Mouse (Mus musculus) limb, embryonic 14.5 days (tissue): ENCODE measurements around the gene H2-Oa. TPM values are rescaled to one million over a fixed set of nuclear protein-coding genes. Genes with fewer than 3 reads are reported as not detected.

Experiments used
- ATAC-seq: fragments of 200-750 bp; cut with Nextera tagmentation; 2 replicates; pipeline ENCODE4 v1.8.0; 2017; ENCODE audit warnings: low read depth, moderate number of reproducible peaks, moderate TSS enrichment; ENCODE audit not compliant: low FRiP score
- DNase-seq: peaks from one replicate; pipeline ENCODE4 v3.0.0-alpha.2; 2015; ENCODE audit warnings: low spot score
- H3K27ac ChIP-seq: fragments of 300-500 bp; sonication (generic); replicated peaks from 2 replicates; pipeline ENCODE4 v1.5.1; 2014; ENCODE audit warnings: low read depth, mild to moderate bottlenecking, low read length, moderate library complexity, mixed read lengths
- H3K27me3 ChIP-seq: fragments of 300-500 bp; sonication (generic); 2 replicates; pipeline ENCODE4 v1.6.1; 2014; ENCODE audit warnings: low read length, mixed read lengths; ENCODE audit not compliant: control insufficient read depth, insufficient read depth
- H3K36me3 ChIP-seq: fragments of 300-500 bp; sonication (generic); 2 replicates; pipeline ENCODE4 v1.6.1; 2014; ENCODE audit warnings: mild to moderate bottlenecking, low read length, moderate library complexity, mixed read lengths; ENCODE audit not compliant: control insufficient read depth, insufficient read depth
- H3K4me1 ChIP-seq: fragments of 300-500 bp; sonication (generic); 2 replicates; pipeline ENCODE4 v1.6.1; 2014; ENCODE audit warnings: antibody characterized with exemption, low read length, mixed read lengths; ENCODE audit not compliant: control insufficient read depth, insufficient read depth
- H3K4me2 ChIP-seq: fragments of 300-500 bp; sonication (generic); replicated peaks from 2 replicates; pipeline ENCODE4 v1.6.1; 2014; ENCODE audit warnings: low read depth, mild to moderate bottlenecking, low read length, moderate library complexity; ENCODE audit not compliant: severe bottlenecking
- H3K4me3 ChIP-seq: fragments of 300-500 bp; sonication (generic); replicated peaks from 2 replicates; pipeline ENCODE4 v1.5.1; 2014; ENCODE audit warnings: low read length
- H3K9ac ChIP-seq: fragments of 300-500 bp; sonication (generic); 2 replicates; pipeline ENCODE4 v1.6.1; 2014; ENCODE audit warnings: mild to moderate bottlenecking, low read depth, low read length, moderate library complexity; ENCODE audit not compliant: severe bottlenecking
- H3K9me3 ChIP-seq: fragments of 300-500 bp; sonication (generic); 2 replicates; pipeline ENCODE4 v1.6.1; 2016; ENCODE audit warnings: low read length; ENCODE audit not compliant: control insufficient read depth
- POLR2A ChIP-seq: fragments of 200-500 bp; IDR thresholded peaks from 2 replicates; pipeline ENCODE4 v1.8.0; 2012; ENCODE audit warnings: inconsistent platforms, mild to moderate bottlenecking, moderate library complexity, borderline replicate concordance; ENCODE audit not compliant: insufficient read depth, insufficient read length; ENCODE audit errors: extremely low read depth
- WGBS: fragments of 180-500 bp; shearing (Covaris S2); extraction: QIAGEN DNeasy Blood & Tissue Kit; methylation state at CpG from one replicate; pipeline ENCODE4 v1.1.7; 2014; 5-methylcytosine and 5-hydroxymethylcytosine counted together
- polyA plus RNA-seq, 2 experiments: library from polyadenylated mRNA; depleted of rRNA in 1 of 2; stranded (reverse) in 1 of 2; unstranded in 1 of 2; fragments of >200 nt; fragmentation: Nextera tagmentation in 1 of 2; extraction: Ambion mirVana in 1 of 2; gene quantifications; 2 replicates each; pipeline versions ENCODE4 v1.2.1 to v1.2.3; 2012 to 2014

H2-Oa gene
- polyA plus RNA-seq, 2 experiments: 0.85 to 1.0 TPM

DNA sequence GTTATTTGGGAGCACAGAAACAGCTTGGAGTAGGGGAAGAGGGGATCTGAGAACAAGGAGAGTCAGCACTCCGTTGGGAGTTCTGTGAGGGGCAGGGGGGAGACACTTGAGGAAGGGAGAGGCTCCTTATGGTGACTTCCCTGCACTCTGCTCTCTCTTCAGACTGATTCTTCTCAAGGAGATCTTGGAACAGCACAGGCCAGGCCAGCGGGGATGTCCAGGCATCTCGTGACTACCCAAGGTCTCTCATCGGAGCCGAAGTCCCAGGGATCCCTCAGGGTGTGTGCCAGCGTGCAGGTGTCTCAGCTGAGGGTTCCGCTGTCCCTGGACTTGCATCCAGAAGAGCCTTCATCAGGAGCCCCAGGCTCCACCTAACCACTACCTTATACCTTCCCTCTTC is 46.5 kb downstream of the H2-Oa start:
- TF ChIP-seq POLR2A: no peak

GRCm38 (mm10) chr17:34139416-34139815 is 47.3 kb downstream of the H2-Oa start:
- peak overlapping the region; percentile 40 for H3K9ac ChIP-seq
- peak overlapping the region; percentile 63 for H3K4me2 ChIP-seq
- peaks cover 12% of the 10 kb centered on the region; the same call in 1 of the 2 replicates for H3K4me1 ChIP-seq
- TF ChIP-seq POLR2A: no peak
- ATAC-seq: no peak
- H3K36me3 ChIP-seq: no peaks in the 10 kb centered on the region
- no peaks in the 10 kb centered on the region for H3K9me3 ChIP-seq
- peak; percentile 55 for DNase-seq
- no peak overlapping the region for H3K27ac ChIP-seq
- H3K27me3 ChIP-seq: peaks cover 7% of the 10 kb centered on the region
- 0% methylated on average over 16 of the region's 16 CpGs for WGBS
- H3K4me3 ChIP-seq: peak overlapping the region; percentile 31

More for the DNA sequence above, 46.5 kb downstream of the H2-Oa start:
- Histone ChIP-seq H3K27me3 (peaks cover 7% of the 10 kb centered on the region), H3K36me3 (no peaks in the 10 kb centered on the region), H3K9ac (no peak overlapping the region), H3K4me2 (no peak overlapping the region), H3K4me1 (peaks cover 12% of the 10 kb centered on the region; the same call in 1 of the 2 replicates), H3K4me3 (no peak overlapping the region), H3K27ac (no peak overlapping the region), H3K9me3 (no peaks in the 10 kb centered on the region)
- 74% methylated on average over 7 of the region's 7 CpGs for WGBS
- DNase-seq (no peak), ATAC-seq (no peak)

DNA sequence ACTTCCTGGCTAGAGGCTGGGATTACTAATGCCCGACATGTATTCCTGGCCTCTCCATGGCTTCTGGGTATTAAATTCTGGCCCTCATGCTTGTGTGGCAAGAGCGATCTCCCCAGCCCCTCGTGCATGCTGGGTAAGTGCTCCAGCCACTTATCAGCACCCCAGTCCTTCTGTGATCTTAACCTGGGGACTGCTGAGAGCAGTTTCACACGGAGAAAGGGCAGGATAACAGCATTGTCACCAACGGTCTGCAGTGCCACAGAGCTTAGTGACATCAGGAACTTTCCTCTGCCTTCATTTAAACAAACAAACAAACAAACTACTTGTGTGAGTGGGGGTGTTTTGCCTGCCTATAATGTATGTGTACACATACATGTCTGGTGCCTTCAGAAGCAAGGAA is 48.1 kb downstream of the H2-Oa start:
- Histone ChIP-seq H3K27ac (no peak overlapping the region), H3K27me3 (peaks cover 7% of the 10 kb centered on the region), H3K36me3 (no peaks in the 10 kb centered on the region), H3K4me3 (0 out of 2 replicates have a peak overlapping the region, but pooled peaks have one; percentile 31), H3K4me2 (peak overlapping the region; percentile 63; the same call in 1 of the 2 replicates), H3K4me1 (peaks cover 12% of the 10 kb centered on the region; the same call in 1 of the 2 replicates), H3K9me3 (no peaks in the 10 kb centered on the region), H3K9ac (no peak overlapping the region)
- WGBS: 9% methylated on average over 5 of the region's 5 CpGs
- DNase-seq (no peak), ATAC-seq (no peak)
- no peak for TF ChIP-seq POLR2A

DNA sequence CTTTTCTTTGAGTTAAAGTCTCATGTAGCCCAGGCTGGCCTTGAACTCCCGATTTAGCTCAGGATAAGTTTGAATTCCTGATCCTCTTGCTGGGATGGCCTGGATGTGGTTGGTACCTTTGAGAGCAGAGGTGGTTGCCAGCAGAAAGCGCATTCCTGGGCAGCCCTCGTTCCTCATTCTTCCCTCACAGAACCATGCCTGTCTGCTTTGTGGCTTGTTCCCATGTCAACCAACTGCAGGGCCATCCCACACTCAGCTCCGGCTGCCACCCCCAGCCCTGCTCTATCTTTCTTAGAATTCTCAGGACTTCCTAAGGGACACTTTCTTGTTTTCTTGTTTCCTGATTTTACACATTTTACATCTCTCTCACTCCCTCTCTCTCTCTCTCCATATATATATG is 49.3 kb downstream of the H2-Oa start:
- DNase-seq (no peak), ATAC-seq (no peak)
- Histone ChIP-seq H3K9me3 (no peaks in the 10 kb centered on the region), H3K36me3 (no peaks in the 10 kb centered on the region), H3K27ac (no peak overlapping the region), H3K4me2 (no peak overlapping the region), H3K9ac (no peak overlapping the region), H3K27me3 (peaks cover 7% of the 10 kb centered on the region), H3K4me1 (peaks cover 12% of the 10 kb centered on the region; the same call in 1 of the 2 replicates), H3K4me3 (no peak overlapping the region)
- 60% methylated on average over 4 of the region's 4 CpGs for WGBS
- TF ChIP-seq POLR2A: no peak

GRCm38 (mm10) chr17:34142456-34143010 is 50.4 kb downstream of the H2-Oa start:
- Histone ChIP-seq H3K4me3 (no peak overlapping the region), H3K36me3 (no peaks in the 10 kb centered on the region), H3K9me3 (no peaks in the 10 kb centered on the region), H3K27ac (no peak overlapping the region), H3K27me3 (peaks cover 7% of the 10 kb centered on the region), H3K4me2 (no peak overlapping the region), H3K9ac (no peak overlapping the region), H3K4me1 (peaks cover 12% of the 10 kb centered on the region; the same call in 1 of the 2 replicates)
- WGBS: 50% methylated on average over 7 of the region's 7 CpGs
- DNase-seq (no peak), ATAC-seq (no peak)
- no peak for TF ChIP-seq POLR2A
